ENCODE assay signal across 8 mouse cellular contexts in genomic region chr13:21715131-21715863, GRCm38 (mm10). TPM values are rescaled to one million over a fixed set of nuclear protein-coding genes. Genes with fewer than 3 reads are reported as not detected.
A peak's percentile ranks its signal among the peaks of the same experiment; 100 is the strongest.
DNase-seq lines count a peak whose midpoint lies in the region; ATAC-seq and TF ChIP-seq lines count a peak whose summit lies in the region.

No protein-coding gene starts in this region.

- no peak for TF ChIP-seq POLR2A in kidney, adult 2 months (IDR thresholded peaks at IDR 0.05; ENCODE audit: low read depth, low read length)
- no peak for TF ChIP-seq POLR2A in cortical plate, adult 2 months (IDR thresholded peaks at IDR 0.05; ENCODE audit: extremely low read depth, insufficient read depth, low read length)

- TF ChIP-seq CTCF in kidney, adult 2 months (conservative IDR thresholded peaks at IDR 0.05; ENCODE audit: insufficient read depth, insufficient read length, low read depth, low read length) = no peak
- TF ChIP-seq CTCF in cortical plate, adult 2 months (IDR thresholded peaks at IDR 0.05; ENCODE audit: extremely low read depth, insufficient read depth, low read length) = no peak

- WGBS in kidney, embryonic 14.5 days = 1% methylated on average over 19 of the region's 22 CpGs
- under 1% methylated on average over 22 of the region's 22 CpGs for WGBS in kidney, adult 2 months
- 1% methylated on average over 22 of the region's 22 CpGs for WGBS in hindbrain, embryonic 10.5 days

- no peaks in the 10 kb centered on the region for H3K36me3 ChIP-seq in kidney, embryonic 14.5 days (ENCODE audit: control insufficient read depth, insufficient read depth, low read length)
- H3K36me3 ChIP-seq in kidney, adult 2 months (ENCODE audit: control insufficient read depth, insufficient read depth, low read length) = no peaks in the 10 kb centered on the region
- no peaks in the 10 kb centered on the region for H3K36me3 ChIP-seq in hindbrain, embryonic 10.5 days
- no peaks in the 10 kb centered on the region for H3K36me3 ChIP-seq in megakaryocyte, embryonic 14.5 days (replicated peaks; ENCODE audit: low read length)

- no peaks in the 10 kb centered on the region for H3K9me3 ChIP-seq in kidney, embryonic 14.5 days (ENCODE audit: control insufficient read depth, low read length)
- no peaks in the 10 kb centered on the region for H3K9me3 ChIP-seq in hindbrain, embryonic 10.5 days
- no peaks in the 10 kb centered on the region for H3K9me3 ChIP-seq in megakaryocyte, embryonic 14.5 days

- peak overlapping the region; percentile 56 for H3K4me2 ChIP-seq in kidney, embryonic 14.5 days (replicated peaks; ENCODE audit: low read depth, low read length)

- DNase-seq in kidney, adult 2 months = no peak
- peak; percentile 55 for DNase-seq in CD4-positive helper T cell, adult 2 months (ENCODE audit: low read depth, low spot score)
- DNase-seq in hindbrain, embryonic 10.5 days (ENCODE audit: low spot score) = peak; percentile 44
- DNase-seq in thymus, postnatal 10 days (ENCODE audit: low spot score in 2 of 2) = peak; percentile 21 to 27
- no peak for DNase-seq in kidney, postnatal 25 days

- peak overlapping the region; percentile 88 for H3K27ac ChIP-seq in kidney, embryonic 14.5 days (ENCODE audit: low read depth, low read length)
- no peak overlapping the region for H3K27ac ChIP-seq in kidney, adult 2 months (ENCODE audit: insufficient read depth, low read depth, low read length)
- no peak overlapping the region for H3K27ac ChIP-seq in cortical plate, adult 2 months (ENCODE audit: insufficient read depth, low read length)
- peak overlapping the region; percentile 93 for H3K27ac ChIP-seq in hindbrain, embryonic 10.5 days

- no peaks in the 10 kb centered on the region for H3K27me3 ChIP-seq in kidney, embryonic 14.5 days (ENCODE audit: control insufficient read depth, insufficient read depth, low read length)
- no peaks in the 10 kb centered on the region for H3K27me3 ChIP-seq in kidney, adult 2 months (replicated peaks; ENCODE audit: control insufficient read depth, insufficient read depth, low read length)
- no peaks in the 10 kb centered on the region for H3K27me3 ChIP-seq in hindbrain, embryonic 10.5 days (ENCODE audit: insufficient read depth, poor library complexity, severe bottlenecking)
- no peaks in the 10 kb centered on the region for H3K27me3 ChIP-seq in megakaryocyte, embryonic 14.5 days (replicated peaks)

- H3K9ac ChIP-seq in kidney, embryonic 14.5 days (ENCODE audit: low read depth, low read length) = peak overlapping the region; percentile 65

- ATAC-seq in kidney, embryonic 14.5 days (ENCODE audit: low FRiP score, low TSS enrichment) = no peak

- peak overlapping the region; percentile 36 for H3K4me3 ChIP-seq in kidney, embryonic 14.5 days (ENCODE audit: low read length)
- no peak overlapping the region for H3K4me3 ChIP-seq in kidney, adult 2 months (ENCODE audit: insufficient read depth, low read depth, low read length)
- H3K4me3 ChIP-seq in cortical plate, adult 2 months (ENCODE audit: insufficient read depth, low read length) = peak overlapping the region; percentile 33
- peak overlapping the region; percentile 57 for H3K4me3 ChIP-seq in hindbrain, embryonic 10.5 days
- peak overlapping the region; percentile 89 for H3K4me3 ChIP-seq in megakaryocyte, embryonic 14.5 days (replicated peaks)

- peaks cover 5% of the 10 kb centered on the region; the same call in 1 of the 2 replicates for H3K4me1 ChIP-seq in kidney, embryonic 14.5 days (ENCODE audit: control insufficient read depth, insufficient read depth, low read length)
- H3K4me1 ChIP-seq in kidney, adult 2 months (ENCODE audit: control insufficient read depth, insufficient read depth, low read length) = peaks cover 10% of the 10 kb centered on the region; the same call in 1 of the 2 replicates
- peaks cover 5% of the 10 kb centered on the region; the same call in 1 of the 2 replicates for H3K4me1 ChIP-seq in cortical plate, adult 2 months (ENCODE audit: control insufficient read depth, insufficient read depth, low read length)
- H3K4me1 ChIP-seq in hindbrain, embryonic 10.5 days (replicated peaks) = peaks cover 39% of the 10 kb centered on the region
- peaks cover 49% of the 10 kb centered on the region for H3K4me1 ChIP-seq in megakaryocyte, embryonic 14.5 days

RNA-seq across cellular contexts. Expression of gene Hist1h2bl, which starts 0.6 kb away (rescaled TPM):
- 3.3 and 5.5 TPM in 2 replicates for polyA plus RNA-seq in kidney, embryonic 14.5 days (2014; fragmentation: Nextera tagmentation; extraction: Ambion mirVana)
- 1.0 TPM in 1 of 2 replicates, not detected in the other for polyA plus RNA-seq in kidney, adult 2 months (2012; rRNA removed)
- 1.2 TPM in 1 of 2 replicates, not detected in the other for polyA plus RNA-seq in cortical plate, adult 2 months (2012; rRNA removed)
- 2.2 TPM in 1 of 2 replicates, not detected in the other for polyA plus RNA-seq in hindbrain, embryonic 10.5 days (2016; fragmentation: Nextera tagmentation; extraction: Ambion mirVana)
- polyA plus RNA-seq in megakaryocyte, embryonic 14.5 days (2012; ENCODE audit: insufficient read depth, low replicate concordance) = 3.6 TPM in 1 of 2 replicates, not detected in the other

RNA-seq across cellular contexts. Expression of gene Hist1h2ai, which starts 0.9 kb away (rescaled TPM):
- polyA plus RNA-seq in kidney, embryonic 14.5 days (2014; fragmentation: Nextera tagmentation; extraction: Ambion mirVana) = 28.1 and 88.2 TPM in 2 replicates
- 0.49 and 1.2 TPM in 2 replicates for polyA plus RNA-seq in kidney, adult 2 months (2012; rRNA removed)
- 1.5 and 1.7 TPM in 2 replicates for polyA plus RNA-seq in cortical plate, adult 2 months (2012; rRNA removed)
- polyA plus RNA-seq in hindbrain, embryonic 10.5 days (2016; fragmentation: Nextera tagmentation; extraction: Ambion mirVana) = 16.6 and 22.9 TPM in 2 replicates
- polyA plus RNA-seq in megakaryocyte, embryonic 14.5 days (2012; ENCODE audit: insufficient read depth, low replicate concordance) = 46.8 and 88.4 TPM in 2 replicates

RNA-seq across cellular contexts. Expression of gene Hist1h3h, which starts 2.2 kb away (rescaled TPM):
- 11.7 and 35.9 TPM in 2 replicates for polyA plus RNA-seq in kidney, embryonic 14.5 days (2014; fragmentation: Nextera tagmentation; extraction: Ambion mirVana)
- 1.1 and 2.2 TPM in 2 replicates for polyA plus RNA-seq in kidney, adult 2 months (2012; rRNA removed)
- polyA plus RNA-seq in cortical plate, adult 2 months (2012; rRNA removed) = 0.91 and 3.1 TPM in 2 replicates
- 12.7 and 15.7 TPM in 2 replicates for polyA plus RNA-seq in hindbrain, embryonic 10.5 days (2016; fragmentation: Nextera tagmentation; extraction: Ambion mirVana)
- 72.9 and 147 TPM in 2 replicates for polyA plus RNA-seq in megakaryocyte, embryonic 14.5 days (2012; ENCODE audit: insufficient read depth, low replicate concordance)

RNA-seq across cellular contexts. Expression of gene Hist1h2bm, which starts 6.5 kb away (rescaled TPM):
- polyA plus RNA-seq in kidney, embryonic 14.5 days (2014; fragmentation: Nextera tagmentation; extraction: Ambion mirVana) = 6.8 and 12.6 TPM in 2 replicates
- polyA plus RNA-seq in kidney, adult 2 months (2012; rRNA removed) = 0.24 and 0.38 TPM in 2 replicates
- polyA plus RNA-seq in cortical plate, adult 2 months (2012; rRNA removed) = 0.77 TPM in 1 of 2 replicates, not detected in the other
- polyA plus RNA-seq in hindbrain, embryonic 10.5 days (2016; fragmentation: Nextera tagmentation; extraction: Ambion mirVana) = 5.2 and 6.1 TPM in 2 replicates
- polyA plus RNA-seq in megakaryocyte, embryonic 14.5 days (2012; ENCODE audit: insufficient read depth, low replicate concordance) = 7.3 TPM in 1 of 2 replicates, not detected in the other

RNA-seq across cellular contexts. Expression of gene Olfr1359, which starts 17.4 kb away (rescaled TPM):
- not detected in 2 replicates for polyA plus RNA-seq in kidney, embryonic 14.5 days (2014; fragmentation: Nextera tagmentation; extraction: Ambion mirVana)
- not detected in 2 replicates for polyA plus RNA-seq in kidney, adult 2 months (2012; rRNA removed)
- polyA plus RNA-seq in cortical plate, adult 2 months (2012; rRNA removed) = not detected in 2 replicates
- not detected in 2 replicates for polyA plus RNA-seq in hindbrain, embryonic 10.5 days (2016; fragmentation: Nextera tagmentation; extraction: Ambion mirVana)
- not detected in 2 replicates for polyA plus RNA-seq in megakaryocyte, embryonic 14.5 days (2012; ENCODE audit: insufficient read depth, low replicate concordance)

Comparison
In these comparisons a context has a peak if more than half of its experiments do, and no peak if none do; other contexts are left out.
1. H3K27ac ChIP-seq: peak in kidney, embryonic 14.5 days (single experiment) and hindbrain, embryonic 10.5 days (single experiment); none in kidney, adult 2 months (single experiment) and cortical plate, adult 2 months (single experiment).
2. DNase-seq: peak in CD4-positive helper T cell, adult 2 months (single experiment), hindbrain, embryonic 10.5 days (single experiment) and thymus, postnatal 10 days (2 of 2); none in kidney, adult 2 months (single experiment) and kidney, postnatal 25 days (0 of 2).